Mouse (Mus musculus): ENCODE measurements around the gene Creb3l4. TPM values are rescaled to one million over a fixed set of nuclear protein-coding genes. Genes with fewer than 3 reads are reported as not detected.
A peak's percentile ranks its signal among the peaks of the same experiment; 100 is the strongest.
"Not testable (repeated sequence)": the region's sequence is repeated elsewhere in the genome, so short reads cannot be mapped to it uniquely, and the experiment has no call there.

Creb3l4 gene
- polyA plus RNA-seq, 1 experiment = 0.56 TPM

DNA sequence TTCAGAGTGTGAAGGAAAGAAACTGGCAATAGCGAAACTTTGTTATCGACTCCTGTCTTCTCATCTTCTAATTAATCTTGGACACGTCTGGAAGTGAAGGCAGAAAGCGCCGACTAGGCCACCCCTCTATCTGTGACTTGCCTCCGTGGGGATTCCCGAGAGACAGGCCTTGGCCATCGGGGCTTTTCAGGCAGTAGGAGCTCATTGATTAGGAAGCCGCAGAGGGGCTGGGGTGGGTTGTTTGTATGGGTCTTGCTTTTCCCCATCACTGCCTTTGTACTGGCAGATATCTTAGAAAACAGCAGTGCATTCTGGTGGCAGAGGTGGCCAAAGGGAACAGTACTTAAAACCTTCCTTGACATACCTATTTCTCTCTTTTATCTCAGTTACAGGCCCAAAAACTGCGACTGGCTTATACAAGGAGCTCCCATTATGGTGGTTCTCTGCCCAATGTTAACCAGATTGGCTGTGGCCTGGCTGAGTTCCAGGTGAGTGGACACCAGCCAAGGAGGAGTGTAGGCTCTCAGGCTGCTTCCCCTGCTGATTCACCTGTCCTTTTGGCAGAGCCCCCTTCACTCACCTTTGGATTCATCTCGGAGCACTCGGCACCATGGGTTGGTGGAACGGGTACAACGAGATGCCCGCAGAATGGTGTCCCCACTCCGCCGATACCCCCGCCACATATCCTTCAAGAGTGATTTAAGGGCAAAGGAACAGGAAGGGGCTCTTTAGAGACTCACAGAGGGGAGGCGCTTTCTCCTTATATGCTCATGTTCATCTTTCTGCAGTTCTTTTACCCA lies 13.6 kb upstream of the Creb3l4 start:
- no peak for TF ChIP-seq POLR2A (IDR thresholded peaks at IDR 0.05; ENCODE audit: low read depth, low read length)
- no peak for TF ChIP-seq CTCF (IDR thresholded peaks at IDR 0.05; ENCODE audit: extremely low read depth, insufficient read depth, insufficient read length, insufficient replicate concordance)
- Histone ChIP-seq H3K4me3 (ENCODE audit: extremely low read depth, insufficient read depth, insufficient read length) (no peak overlapping the region), H3K27me3 (ENCODE audit: control insufficient read depth, insufficient read depth, low read length) (no peaks in the 10 kb centered on the region), H3K36me3 (ENCODE audit: control insufficient read depth, insufficient read depth, low read length) (peaks cover 38% of the 10 kb centered on the region), H3K27ac (ENCODE audit: insufficient read depth, low read length) (no peak overlapping the region), H3K4me1 (ENCODE audit: control insufficient read depth, insufficient read depth, insufficient read length) (peaks cover 4% of the 10 kb centered on the region; the same call in 1 of the 2 replicates)
- no peak for DNase-seq (ENCODE audit: low read depth in 1 of 2, low spot score in 2 of 2)
- WGBS = 91% methylated on average over 19 of the region's 19 CpGs

DNA sequence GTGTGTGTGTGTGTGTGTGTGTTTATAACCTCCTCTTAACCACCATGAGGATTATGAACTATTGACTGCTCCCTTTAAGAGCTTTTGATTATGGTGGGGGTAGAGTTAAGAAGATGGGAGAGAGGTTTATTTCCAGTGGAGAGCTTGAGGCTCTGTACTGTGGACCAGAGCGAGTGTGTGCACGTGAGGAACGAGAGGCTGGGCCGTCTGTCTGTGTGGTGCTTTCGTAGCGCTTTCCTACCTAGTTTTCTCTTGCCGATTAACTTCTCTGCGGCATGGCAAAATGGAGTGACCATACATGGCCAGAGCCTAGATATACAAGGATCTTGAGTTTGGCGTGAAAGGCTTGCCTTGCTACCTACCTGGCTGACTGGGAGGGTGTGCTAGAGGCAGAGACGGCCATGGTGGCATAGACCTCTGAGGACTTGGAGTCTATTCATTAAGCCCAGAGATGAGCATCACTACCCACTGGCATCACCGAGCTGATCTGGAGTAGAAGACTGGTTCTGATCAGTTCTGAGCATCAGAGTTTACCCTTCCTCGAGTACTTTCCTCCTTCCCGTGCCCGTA lies 12.6 kb upstream of the Creb3l4 start:
- WGBS = 93% methylated on average over 14 of the region's 14 CpGs
- no peak for DNase-seq (ENCODE audit: low read depth in 1 of 2, low spot score in 2 of 2)
- peaks cover 4% of the 10 kb centered on the region; the same call in 1 of the 2 replicates for H3K4me1 ChIP-seq (ENCODE audit: control insufficient read depth, insufficient read depth, insufficient read length)
- no peak overlapping the region for H3K27ac ChIP-seq (ENCODE audit: insufficient read depth, low read length)
- TF ChIP-seq POLR2A (IDR thresholded peaks at IDR 0.05; ENCODE audit: low read depth, low read length) (no peak), CTCF (IDR thresholded peaks at IDR 0.05; ENCODE audit: extremely low read depth, insufficient read depth, insufficient read length, insufficient replicate concordance) (no peak)
- H3K36me3 ChIP-seq (ENCODE audit: control insufficient read depth, insufficient read depth, low read length) = peaks cover 34% of the 10 kb centered on the region
- H3K27me3 ChIP-seq (ENCODE audit: control insufficient read depth, insufficient read depth, low read length) = no peaks in the 10 kb centered on the region
- H3K4me3 ChIP-seq (ENCODE audit: extremely low read depth, insufficient read depth, insufficient read length) = no peak overlapping the region

DNA sequence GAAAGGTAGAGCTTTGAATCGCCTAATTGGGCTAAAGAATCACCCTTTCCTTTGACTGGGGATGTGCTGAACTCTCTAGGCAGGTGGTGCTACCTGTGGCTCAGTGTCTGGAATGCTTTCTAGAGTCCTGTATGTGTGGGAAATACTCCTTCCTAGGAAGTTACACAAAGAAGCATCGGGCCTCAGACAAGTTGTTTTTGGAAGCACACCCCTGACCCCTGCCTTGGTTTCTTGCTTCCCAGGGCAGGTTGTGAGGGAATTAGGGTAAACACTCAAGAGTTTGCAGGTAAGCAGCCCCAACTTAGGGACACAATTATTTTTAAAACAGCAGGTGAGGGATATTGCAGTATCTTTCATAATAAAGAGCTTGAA lies 11.9 kb upstream of the Creb3l4 start:
- 4% methylated on average over 2 of the region's 2 CpGs for WGBS
- H3K27me3 ChIP-seq (ENCODE audit: control insufficient read depth, insufficient read depth, low read length) = no peaks in the 10 kb centered on the region
- peak overlapping the region; percentile 92; the same call in 1 of the 2 replicates for H3K27ac ChIP-seq (ENCODE audit: insufficient read depth, low read length)
- peak overlapping the region; percentile 87 for H3K4me3 ChIP-seq (ENCODE audit: extremely low read depth, insufficient read depth, insufficient read length)
- peaks cover 4% of the 10 kb centered on the region; the same call in 1 of the 2 replicates for H3K4me1 ChIP-seq (ENCODE audit: control insufficient read depth, insufficient read depth, insufficient read length)
- H3K36me3 ChIP-seq (ENCODE audit: control insufficient read depth, insufficient read depth, low read length) = peaks cover 31% of the 10 kb centered on the region
- no peak for DNase-seq (ENCODE audit: low read depth in 1 of 2, low spot score in 2 of 2)
- no peak for TF ChIP-seq POLR2A (IDR thresholded peaks at IDR 0.05; ENCODE audit: low read depth, low read length)
- TF ChIP-seq CTCF (IDR thresholded peaks at IDR 0.05; ENCODE audit: extremely low read depth, insufficient read depth, insufficient read length, insufficient replicate concordance) = no peak

DNA sequence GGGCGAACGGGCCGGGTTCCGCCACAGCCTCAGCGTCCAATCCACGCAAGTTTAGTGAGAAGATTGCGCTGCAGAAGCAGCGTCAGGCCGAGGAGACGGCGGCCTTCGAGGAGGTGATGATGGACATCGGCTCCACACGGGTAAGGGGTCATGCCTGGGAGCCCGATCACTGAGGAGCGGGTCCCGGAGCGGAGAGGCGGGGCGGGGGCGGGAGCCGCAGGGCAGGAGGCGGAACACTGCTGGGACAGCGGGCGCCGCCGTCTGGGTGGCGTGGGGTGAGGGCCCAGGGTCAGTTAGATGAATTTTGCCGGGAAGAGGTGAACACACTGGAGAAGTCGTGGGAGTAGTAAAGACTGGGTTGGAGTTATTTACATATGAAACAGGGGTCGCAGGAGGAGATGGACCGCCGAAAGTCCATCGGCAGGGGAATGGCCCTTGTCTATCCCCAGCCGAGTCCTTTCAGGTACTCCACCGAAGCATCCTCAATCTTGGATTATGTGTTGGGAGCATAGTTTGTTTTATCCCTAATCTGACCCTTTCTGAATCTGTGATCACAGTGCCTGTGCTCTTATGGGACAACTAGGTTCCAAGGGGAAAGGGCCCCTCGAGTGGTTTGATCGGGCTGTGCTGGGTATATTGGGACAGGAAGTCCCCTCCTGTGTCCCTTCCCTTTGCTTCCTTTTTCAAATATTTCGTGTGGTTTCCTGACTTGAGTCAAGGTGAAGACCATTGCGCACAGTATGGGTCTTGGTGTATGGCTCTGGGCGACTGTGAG lies 11.3 kb upstream of the Creb3l4 start:
- H3K27ac ChIP-seq (ENCODE audit: insufficient read depth, low read length) = peak overlapping the region; percentile 92
- peaks cover 4% of the 10 kb centered on the region; the same call in 1 of the 2 replicates for H3K4me1 ChIP-seq (ENCODE audit: control insufficient read depth, insufficient read depth, insufficient read length)
- no peaks in the 10 kb centered on the region for H3K27me3 ChIP-seq (ENCODE audit: control insufficient read depth, insufficient read depth, low read length)
- H3K4me3 ChIP-seq (ENCODE audit: extremely low read depth, insufficient read depth, insufficient read length) = peak overlapping the region; percentile 87
- no peak for TF ChIP-seq POLR2A (IDR thresholded peaks at IDR 0.05; ENCODE audit: low read depth, low read length)
- TF ChIP-seq CTCF (IDR thresholded peaks at IDR 0.05; ENCODE audit: extremely low read depth, insufficient read depth, insufficient read length, insufficient replicate concordance) = no peak
- WGBS = under 1% methylated on average over 41 of the region's 41 CpGs
- DNase-seq (ENCODE audit: low read depth in 1 of 2, low spot score in 2 of 2) = no peak
- peaks cover 26% of the 10 kb centered on the region for H3K36me3 ChIP-seq (ENCODE audit: control insufficient read depth, insufficient read depth, low read length)

DNA sequence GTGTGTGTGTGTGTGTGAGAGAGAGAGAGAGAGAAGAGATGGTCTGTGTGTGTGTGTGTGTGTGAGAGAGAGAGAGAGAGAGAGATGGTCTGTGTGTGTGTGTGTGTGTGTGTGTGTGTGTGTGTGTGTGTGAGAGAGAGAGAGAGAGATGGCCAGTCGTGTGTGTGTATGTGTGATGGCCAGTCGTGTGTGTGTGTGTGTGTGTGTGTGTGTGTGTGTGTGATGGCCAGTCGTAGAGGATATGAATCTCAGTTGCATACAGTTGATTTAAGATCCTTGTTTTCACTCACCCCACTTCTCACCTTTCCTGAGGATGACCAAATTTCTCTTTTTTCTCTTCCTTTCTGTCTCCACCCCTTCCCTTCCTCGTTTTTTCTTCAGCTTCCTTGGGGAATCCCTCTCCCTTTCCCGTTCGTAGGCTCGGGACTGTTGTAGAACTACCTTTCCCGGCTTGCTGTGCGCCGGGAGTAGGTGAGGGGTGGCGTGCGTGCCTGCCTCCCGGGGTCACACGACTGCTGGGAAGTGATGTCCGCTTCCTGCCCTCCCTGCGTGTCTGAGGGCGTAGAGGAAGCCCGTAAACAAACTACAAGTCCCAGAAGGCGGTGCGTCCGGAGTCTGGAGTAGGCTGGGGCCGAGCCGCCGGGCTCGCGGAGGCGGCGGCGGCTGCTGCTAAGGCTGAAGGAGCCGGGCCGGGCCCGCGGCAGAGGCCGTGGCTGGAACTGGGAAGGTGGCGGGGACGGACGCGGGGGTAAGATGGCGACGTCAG lies 10.5 kb upstream of the Creb3l4 start, which contains the start of gene Crtc2:
TSS of gene Crtc2 (plus strand) at position 511 of the 766 bp plus-strand sequence.
- Histone ChIP-seq H3K27me3 (ENCODE audit: control insufficient read depth, insufficient read depth, low read length) (no peaks in the 10 kb centered on the region), H3K27ac (ENCODE audit: insufficient read depth, low read length) (peak within 1 kb of the TSS; percentile 92), H3K4me1 (ENCODE audit: control insufficient read depth, insufficient read depth, insufficient read length) (peaks cover 6% of the 10 kb centered on the region; the same call in 1 of the 2 replicates), H3K4me3 (ENCODE audit: extremely low read depth, insufficient read depth, insufficient read length) (peak within 1 kb of the TSS; percentile 87), H3K36me3 (ENCODE audit: control insufficient read depth, insufficient read depth, low read length) (peaks cover 19% of the 10 kb centered on the region)
- 2% methylated on average over 38 of the region's 40 CpGs for WGBS
- no peak for TF ChIP-seq CTCF (IDR thresholded peaks at IDR 0.05; ENCODE audit: extremely low read depth, insufficient read depth, insufficient read length, insufficient replicate concordance)
- peak; percentile 46; the same call in 1 of the 2 replicates for TF ChIP-seq POLR2A (IDR thresholded peaks at IDR 0.05; ENCODE audit: low read depth, low read length)
- peak; percentile 84 to 95 for DNase-seq (ENCODE audit: low read depth in 1 of 2, low spot score in 2 of 2)

DNA sequence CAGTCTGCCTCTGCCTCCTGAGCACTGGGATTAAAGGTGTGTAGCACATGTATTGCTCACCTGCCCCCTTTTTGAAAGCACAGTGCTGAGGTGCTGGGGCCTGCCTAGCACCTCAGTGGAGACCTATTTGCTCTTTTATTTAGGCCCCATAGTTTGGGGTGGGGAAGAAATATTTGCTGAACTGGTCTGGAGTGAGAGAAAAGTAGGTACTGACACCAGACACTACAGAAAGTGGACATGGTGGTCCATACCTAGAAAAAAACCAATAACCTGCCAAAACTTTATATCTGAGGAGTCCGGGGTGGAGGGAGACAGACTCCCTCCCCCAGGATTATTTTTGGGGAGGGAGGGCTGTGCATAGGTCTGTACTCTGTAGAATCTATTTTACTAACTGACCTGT lies 9.9 kb upstream of the Creb3l4 start:
- H3K36me3 ChIP-seq (ENCODE audit: control insufficient read depth, insufficient read depth, low read length) = peaks cover 15% of the 10 kb centered on the region
- DNase-seq (ENCODE audit: low read depth in 1 of 2, low spot score in 2 of 2); H3K27me3 ChIP-seq (ENCODE audit: control insufficient read depth, insufficient read depth, low read length); H3K27ac ChIP-seq (ENCODE audit: insufficient read depth, low read length); H3K4me3 ChIP-seq (ENCODE audit: extremely low read depth, insufficient read depth, insufficient read length); H3K4me1 ChIP-seq (ENCODE audit: control insufficient read depth, insufficient read depth, insufficient read length): not testable (repeated sequence)
- WGBS = 65% methylated on average over 1 of the region's 1 CpGs

DNA sequence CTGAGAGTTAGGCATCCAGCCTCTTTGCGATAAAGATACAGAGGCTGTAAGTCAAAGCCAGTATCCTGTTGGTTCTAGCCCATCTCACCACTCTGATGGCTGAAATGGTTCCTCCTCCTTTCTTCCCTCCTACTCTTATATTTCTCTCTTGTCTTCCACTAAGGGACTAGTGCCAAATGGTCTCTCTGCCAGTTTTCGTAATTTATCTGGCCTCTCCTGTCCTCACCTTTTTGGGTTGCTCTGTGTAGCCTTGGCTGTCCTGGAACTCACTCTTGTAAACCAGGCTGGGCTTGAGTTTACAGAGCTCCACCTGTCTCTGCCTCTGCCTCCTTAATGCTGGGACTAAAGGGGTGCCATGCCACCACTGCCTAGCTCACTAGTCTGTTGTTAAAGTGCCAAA lies 9.3 kb upstream of the Creb3l4 start:
- DNase-seq (ENCODE audit: low read depth in 1 of 2, low spot score in 2 of 2); H3K4me3 ChIP-seq (ENCODE audit: extremely low read depth, insufficient read depth, insufficient read length); H3K27me3 ChIP-seq (ENCODE audit: control insufficient read depth, insufficient read depth, low read length); H3K27ac ChIP-seq (ENCODE audit: insufficient read depth, low read length); H3K4me1 ChIP-seq (ENCODE audit: control insufficient read depth, insufficient read depth, insufficient read length): not testable (repeated sequence)
- H3K36me3 ChIP-seq (ENCODE audit: control insufficient read depth, insufficient read depth, low read length) = peaks cover 12% of the 10 kb centered on the region
- WGBS = 81% methylated on average over 2 of the region's 2 CpGs

DNA sequence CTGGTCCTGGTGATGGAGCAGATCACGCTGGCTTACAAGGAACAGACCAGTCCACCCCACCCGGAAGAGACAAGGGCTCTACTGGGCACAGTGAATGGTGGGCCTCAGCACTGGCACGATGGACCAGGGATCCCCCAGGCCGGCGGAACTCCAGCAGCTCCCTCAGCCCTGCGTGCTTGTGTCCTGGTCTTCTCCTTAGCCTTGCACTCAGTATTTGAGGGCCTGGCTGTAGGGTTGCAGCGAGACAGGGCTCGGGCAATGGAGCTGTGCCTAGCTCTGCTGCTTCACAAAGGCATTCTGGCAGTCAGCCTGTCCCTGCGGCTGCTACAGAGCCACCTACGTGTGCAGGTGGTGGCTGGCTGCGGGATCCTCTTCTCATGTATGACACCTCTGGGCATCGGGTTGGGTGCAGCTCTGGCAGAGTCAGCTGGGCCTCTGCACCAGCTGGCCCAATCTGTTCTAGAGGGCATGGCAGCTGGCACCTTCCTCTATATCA lies 8.5 kb upstream of the Creb3l4 start:
- not testable (repeated sequence) for H3K27ac ChIP-seq (ENCODE audit: insufficient read depth, low read length); H3K27me3 ChIP-seq (ENCODE audit: control insufficient read depth, insufficient read depth, low read length); H3K4me3 ChIP-seq (ENCODE audit: extremely low read depth, insufficient read depth, insufficient read length); DNase-seq (ENCODE audit: low read depth in 1 of 2, low spot score in 2 of 2); H3K36me3 ChIP-seq (ENCODE audit: control insufficient read depth, insufficient read depth, low read length)
- 94% methylated on average over 9 of the region's 12 CpGs for WGBS
- H3K4me1 ChIP-seq (ENCODE audit: control insufficient read depth, insufficient read depth, insufficient read length) = peaks cover 11% of the 10 kb centered on the region; the same call in 1 of the 2 replicates

All from spleen, adult 2 months (tissue).